Mouse (Mus musculus) right cerebral cortex, adult 18-20 months (tissue): ENCODE measurements at regions not wholly inside any gene's neighbourhood (a gene's known extent, or its start where the extent isn't known, plus 50 kb on each side); places are given as distances from the start of the nearest gene placed in this dataset.

Source experiments
- DNase-seq: peaks from one replicate; pipeline ENCODE4 v3.0.0; 2022; ENCODE audit warnings: mixed read lengths

DNA sequence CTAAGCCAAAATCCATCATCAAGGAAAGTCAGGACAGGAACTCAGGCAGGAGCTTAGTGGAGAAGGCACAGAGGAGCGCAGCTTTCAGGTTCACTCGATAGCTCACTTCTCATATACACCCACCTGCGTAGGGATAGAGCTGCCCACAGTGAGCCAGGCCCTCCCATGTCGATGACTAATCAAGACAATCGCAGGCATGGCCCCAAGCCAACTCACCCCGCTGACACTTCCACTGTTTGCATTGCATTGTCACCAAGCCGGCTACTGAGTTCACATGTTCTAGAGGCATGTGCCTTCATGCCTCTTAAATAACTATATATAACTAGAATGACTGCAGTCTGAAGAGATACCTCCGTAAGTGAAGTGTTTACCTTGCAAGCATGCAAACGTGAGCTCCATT is 219.8 kb upstream of the Ppp2r2d start:
- no peak for DNase-seq

- DNase-seq, result peak; percentile 17
Measured at GRCm38 (mm10) chr7:138620896-138621655, 223.5 kb upstream of the Tcerg1l start.

- peak; percentile 29 for DNase-seq
Measured at GRCm38 (mm10) chr7:138620080-138620684, 222.7 kb upstream of the Tcerg1l start.

- DNase-seq, result no peak
Measured at GRCm38 (mm10) chr7:138616468-138616867, 218.9 kb upstream of the Tcerg1l start.

DNA sequence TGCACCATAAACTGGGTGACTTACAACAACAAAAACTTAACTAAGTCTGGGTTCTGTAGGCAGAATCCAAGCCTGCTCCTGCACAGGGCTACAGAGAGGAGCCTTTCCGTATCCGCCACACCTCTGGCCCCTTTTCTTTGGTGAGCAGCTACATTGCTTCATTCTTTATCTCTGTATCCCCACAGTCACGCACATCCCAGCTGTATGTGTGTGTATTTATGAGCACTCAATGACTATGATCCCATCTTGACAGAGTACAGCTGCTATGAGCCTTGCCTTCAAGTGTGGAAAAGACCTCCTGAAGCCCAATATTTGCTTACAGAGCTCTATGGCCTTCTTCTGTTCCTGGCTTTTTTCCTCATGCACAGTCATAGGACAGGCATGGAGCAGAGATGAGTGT is 212.1 kb upstream of the Tcerg1l start:
- no peak for DNase-seq

GRCm38 (mm10) chr7:138609124-138609523 is 211.6 kb upstream of the Tcerg1l start:
- DNase-seq, result no peak

DNA sequence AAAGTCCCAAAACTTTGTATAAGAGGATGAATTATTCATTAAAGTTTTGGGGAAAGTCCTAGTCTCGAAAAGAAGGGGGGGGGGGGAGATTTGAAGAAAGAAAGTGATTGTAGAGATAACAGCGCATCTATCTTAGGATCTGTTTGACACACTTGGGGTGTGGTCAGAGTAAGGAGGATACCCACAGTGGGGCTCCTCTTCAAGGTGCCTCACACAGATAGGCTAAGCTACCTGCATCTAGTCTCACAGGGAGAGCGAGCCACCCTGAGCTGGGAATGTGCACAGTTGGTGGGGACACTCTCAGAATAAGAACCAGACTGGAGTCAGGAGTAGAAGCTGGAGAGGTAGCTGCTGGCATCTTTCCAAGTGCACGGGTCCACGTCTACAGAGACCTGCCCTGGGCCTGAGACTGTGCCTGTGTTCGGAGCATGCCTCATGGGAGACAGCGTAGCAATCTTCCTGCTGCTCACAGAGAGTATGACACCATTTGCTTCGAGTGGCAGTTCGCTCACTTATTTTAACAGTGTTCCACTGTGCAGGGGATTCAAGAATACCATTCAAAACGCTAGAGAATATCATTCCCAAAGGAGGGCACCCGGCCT is 208.9 kb upstream of the Tcerg1l start:
- DNase-seq, result no peak

DNA sequence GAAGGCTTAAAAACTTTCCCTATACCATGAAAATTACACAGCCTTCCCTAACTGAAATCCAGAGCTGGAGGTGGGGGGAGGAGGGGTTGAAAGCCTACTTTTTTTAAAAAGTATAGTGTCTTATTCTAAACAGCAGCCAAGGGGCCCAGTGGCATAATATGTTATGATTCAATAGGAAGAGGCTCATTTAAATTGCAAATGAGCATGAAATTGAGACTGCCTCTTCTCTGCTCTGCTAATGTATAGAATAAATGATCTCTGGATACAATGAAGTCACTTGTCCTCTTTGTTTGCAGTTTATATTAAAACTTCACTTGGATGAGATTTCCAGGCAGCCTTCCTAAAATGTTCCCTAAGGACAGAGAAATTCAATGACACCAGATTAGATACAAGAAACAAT is 208.4 kb upstream of the Tcerg1l start:
- no peak for DNase-seq

DNA sequence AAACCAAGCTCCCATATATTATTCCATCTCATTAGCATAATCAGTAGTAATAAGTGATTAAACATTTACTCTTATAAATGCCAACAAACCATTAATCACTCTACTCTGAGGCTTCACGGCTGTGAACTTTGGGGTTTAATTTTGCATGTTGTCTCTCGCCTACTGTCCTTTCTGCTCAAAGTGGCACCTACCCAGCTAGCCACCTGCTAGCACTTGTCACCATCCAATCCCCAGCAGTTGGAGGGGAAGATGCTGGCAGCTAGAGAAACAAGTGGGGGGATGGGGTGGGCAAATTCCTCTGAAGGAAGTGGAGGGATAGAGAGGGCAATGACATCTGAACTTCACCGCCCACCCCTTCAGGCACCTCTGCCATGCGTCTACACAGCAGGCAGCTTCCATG is 204.2 kb upstream of the Tcerg1l start:
- no peak for DNase-seq

GRCm38 (mm10) chr7:138593344-138593743 is 195.8 kb upstream of the Tcerg1l start:
- no peak for DNase-seq

GRCm38 (mm10) chr7:138567352-138567751 is 169.8 kb upstream of the Tcerg1l start:
- no peak for DNase-seq

- no peak for DNase-seq
Measured at GRCm38 (mm10) chr7:138551629-138552028, 154.1 kb upstream of the Tcerg1l start.

GRCm38 (mm10) chr7:138547881-138548280 is 150.4 kb upstream of the Tcerg1l start:
- DNase-seq, result peak; percentile 51

GRCm38 (mm10) chr7:138538048-138538831 is 140.7 kb upstream of the Tcerg1l start:
- no peak for DNase-seq

DNA sequence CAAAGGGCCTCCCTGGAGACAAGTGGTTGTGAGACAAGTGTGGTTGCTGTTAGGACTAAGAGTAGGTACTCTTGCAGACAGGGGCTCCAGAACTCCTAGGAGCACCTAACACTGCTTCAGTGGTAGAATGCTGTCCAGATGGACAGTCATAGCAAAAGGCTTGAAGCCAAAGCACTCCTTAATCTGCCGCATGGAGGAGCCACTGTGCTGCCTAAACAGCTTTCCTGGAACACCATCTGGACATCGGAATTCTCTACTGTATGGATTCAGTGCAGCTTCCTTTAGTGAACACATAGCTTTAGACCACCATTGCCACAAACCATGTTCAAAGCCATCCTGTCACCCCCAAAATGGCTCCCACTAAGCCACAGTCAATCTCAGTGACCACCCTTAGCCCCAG is 128.6 kb upstream of the Tcerg1l start:
- DNase-seq, result no peak

DNA sequence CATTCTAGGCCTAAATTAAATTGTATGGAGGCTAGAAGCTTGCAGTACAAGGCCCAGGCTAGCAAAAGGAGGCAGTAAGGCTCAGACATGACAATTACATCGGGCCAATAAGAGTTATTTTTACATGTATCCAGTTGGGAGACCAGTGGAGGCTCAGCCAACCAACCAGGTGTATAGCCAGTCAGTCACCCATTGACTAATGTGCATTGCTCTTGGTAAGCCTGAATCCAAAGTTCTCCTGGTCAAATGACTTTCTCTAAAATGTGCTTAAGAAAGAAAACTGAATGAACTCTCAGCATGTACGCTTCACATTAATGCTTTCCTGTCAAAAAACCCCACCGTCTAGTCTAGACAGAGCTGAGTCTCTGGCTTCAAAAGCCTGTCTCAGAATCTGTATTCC is 127.4 kb upstream of the Tcerg1l start:
- no peak for DNase-seq

DNA sequence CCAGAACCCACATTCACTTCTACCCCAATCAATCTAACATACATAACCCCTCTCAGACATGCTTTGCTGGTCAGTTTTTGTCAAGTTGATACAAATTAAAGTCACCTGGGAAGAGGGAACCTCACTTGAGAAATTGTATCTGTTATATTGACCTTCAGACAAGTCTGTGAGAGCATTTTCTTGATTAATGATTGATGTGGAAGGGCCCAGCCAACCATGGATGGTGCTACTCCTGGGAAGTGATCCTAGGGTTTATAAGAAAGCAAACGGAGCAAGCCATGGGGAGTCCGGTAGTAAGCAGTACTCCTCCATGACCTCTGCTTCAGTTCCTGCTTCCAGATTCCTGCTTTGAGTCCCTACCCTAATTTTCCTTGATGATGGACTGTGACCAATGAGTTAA is 116.6 kb upstream of the Tcerg1l start:
- no peak for DNase-seq

GRCm38 (mm10) chr7:138505205-138505604 is 107.7 kb upstream of the Tcerg1l start:
- no peak for DNase-seq

- DNase-seq, result no peak
Measured at GRCm38 (mm10) chr7:138503986-138504385, 106.5 kb upstream of the Tcerg1l start.

GRCm38 (mm10) chr7:138503016-138503415 is 105.5 kb upstream of the Tcerg1l start:
- DNase-seq, result no peak

DNA sequence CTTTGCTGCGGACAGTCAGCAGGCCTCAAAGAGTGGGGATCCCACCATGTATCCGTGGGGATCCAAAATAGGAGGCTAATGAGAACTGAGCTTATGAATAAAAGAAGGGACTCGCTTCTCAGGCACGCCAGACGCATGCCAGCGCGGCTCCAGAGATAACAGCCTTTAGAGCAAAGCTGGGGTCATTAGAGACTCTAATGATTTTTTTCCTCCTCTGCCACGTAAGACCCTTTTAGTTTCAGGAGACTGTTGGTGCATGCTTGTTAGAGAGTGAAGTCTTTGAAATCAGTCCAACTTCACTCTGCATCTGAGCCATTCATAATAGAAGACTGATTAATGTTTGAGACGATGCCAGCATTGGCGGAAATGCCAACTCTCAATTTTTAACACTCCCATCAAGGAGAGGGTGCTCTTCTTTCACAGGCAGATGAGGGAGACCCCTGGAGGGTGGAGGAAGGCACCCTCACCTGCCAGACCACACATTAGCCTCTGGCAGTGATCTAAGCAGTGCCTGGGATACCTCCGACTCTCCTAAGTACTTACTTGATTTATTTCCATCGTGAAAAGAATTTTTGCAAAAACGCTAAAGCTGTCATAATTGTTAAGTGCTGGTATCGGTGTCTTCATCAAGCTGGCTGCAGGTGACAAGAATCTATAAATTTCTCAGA is 104.0 kb upstream of the Tcerg1l start:
- DNase-seq, result no peak

DNA sequence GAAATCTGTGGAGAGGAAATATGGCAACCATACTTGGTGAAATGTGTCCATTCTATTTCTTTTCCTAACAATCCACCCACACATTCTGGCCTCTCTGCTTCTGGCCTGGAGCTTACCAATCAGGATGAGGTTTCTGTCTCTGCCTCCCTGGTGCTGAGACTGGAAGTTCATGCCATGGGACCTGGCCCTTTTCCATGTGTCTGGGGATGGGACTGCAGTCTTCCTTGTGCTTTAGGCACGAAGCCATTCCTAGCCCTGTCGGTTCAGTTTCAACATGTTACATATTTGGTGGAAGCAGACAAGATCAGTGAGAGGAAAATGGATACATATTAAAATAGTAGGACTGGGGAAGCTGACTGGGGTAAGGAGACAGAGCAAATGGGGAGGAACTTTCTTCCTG is 100.2 kb upstream of the Tcerg1l start:
- DNase-seq, result no peak

GRCm38 (mm10) chr7:138497202-138497601 is 99.7 kb upstream of the Tcerg1l start:
- no peak for DNase-seq
